Mouse (Mus musculus): ENCODE measurements at regions not wholly inside any gene's neighbourhood (a gene's known extent, or its start where the extent isn't known, plus 50 kb on each side); places are given as distances from the start of the nearest gene placed in this dataset.

GRCm38 (mm10) chr17:88282711-88283110 lies 157.8 kb upstream of the Foxn2 start:
- Histone ChIP-seq H3K4me1 (ENCODE audit: control insufficient read depth, insufficient read depth, low read length) (no peaks in the 10 kb centered on the region), H3K4me3 (ENCODE audit: low read depth, low read length) (no peak overlapping the region), H3K9ac (ENCODE audit: low read depth, low read length) (no peak overlapping the region), H3K36me3 (ENCODE audit: control insufficient read depth, insufficient read depth, low read length) (no peaks in the 10 kb centered on the region), H3K9me3 (ENCODE audit: control insufficient read depth, low read length) (peaks cover 7% of the 10 kb centered on the region; the same call in 1 of the 2 replicates), H3K4me2 (ENCODE audit: low read depth, low read length) (no peak overlapping the region), H3K27me3 (replicated peaks; ENCODE audit: control insufficient read depth, insufficient read depth, low read length) (no peaks in the 10 kb centered on the region), H3K27ac (replicated peaks; ENCODE audit: low read depth, low read length) (no peak overlapping the region)
- WGBS = 64% methylated on average over 1 of the region's 1 CpGs
- DNase-seq (ENCODE audit: low spot score) (no peak), ATAC-seq (ENCODE audit: low read depth) (no peak)

DNA sequence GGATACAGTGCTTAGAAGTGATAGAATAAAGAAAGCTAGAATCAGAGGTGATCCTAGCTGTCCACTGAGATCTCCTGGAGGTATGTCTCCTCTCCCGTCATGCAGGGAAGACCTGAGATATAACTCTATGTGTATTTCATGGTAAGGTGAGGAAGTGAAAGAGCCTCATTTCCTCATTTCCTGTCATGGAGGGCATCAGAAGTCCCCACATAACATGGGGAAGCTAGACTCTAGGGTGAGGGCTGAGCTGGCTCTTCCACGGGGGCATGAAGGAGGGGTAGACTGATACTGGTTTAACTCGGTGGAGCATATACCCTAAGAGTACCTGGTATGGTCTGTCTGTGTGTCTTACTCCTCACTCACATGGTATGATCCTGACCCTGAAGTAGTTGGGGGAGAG lies 156.0 kb upstream of the Foxn2 start:
- no peaks in the 10 kb centered on the region for H3K36me3 ChIP-seq (ENCODE audit: control insufficient read depth, insufficient read depth, low read length)
- H3K4me1 ChIP-seq (ENCODE audit: control insufficient read depth, insufficient read depth, low read length) = no peaks in the 10 kb centered on the region
- DNase-seq (ENCODE audit: low spot score) = no peak
- ATAC-seq (ENCODE audit: low read depth) = no peak
- H3K27me3 ChIP-seq (replicated peaks; ENCODE audit: control insufficient read depth, insufficient read depth, low read length) = no peaks in the 10 kb centered on the region
- H3K4me3 ChIP-seq (ENCODE audit: low read depth, low read length) = no peak overlapping the region
- H3K9me3 ChIP-seq (ENCODE audit: control insufficient read depth, low read length) = peaks cover 22% of the 10 kb centered on the region
- no peak overlapping the region for H3K27ac ChIP-seq (replicated peaks; ENCODE audit: low read depth, low read length)
- no peak overlapping the region for H3K9ac ChIP-seq (ENCODE audit: low read depth, low read length)
- WGBS = 84% methylated on average over 3 of the region's 3 CpGs
- H3K4me2 ChIP-seq (ENCODE audit: low read depth, low read length) = no peak overlapping the region

- H3K4me3 ChIP-seq (ENCODE audit: low read depth, low read length) = no peak overlapping the region
- no peak overlapping the region for H3K9ac ChIP-seq (ENCODE audit: low read depth, low read length)
- H3K36me3 ChIP-seq (ENCODE audit: control insufficient read depth, insufficient read depth, low read length) = no peaks in the 10 kb centered on the region
- 87% methylated on average over 1 of the region's 1 CpGs for WGBS
- ATAC-seq (ENCODE audit: low read depth) (no peak), DNase-seq (ENCODE audit: low spot score) (no peak)
- H3K4me1 ChIP-seq (ENCODE audit: control insufficient read depth, insufficient read depth, low read length) = no peaks in the 10 kb centered on the region
- H3K27me3 ChIP-seq (replicated peaks; ENCODE audit: control insufficient read depth, insufficient read depth, low read length) = no peaks in the 10 kb centered on the region
- H3K9me3 ChIP-seq (ENCODE audit: control insufficient read depth, low read length) = peaks cover 18% of the 10 kb centered on the region
- H3K4me2 ChIP-seq (ENCODE audit: low read depth, low read length) = no peak overlapping the region
- no peak overlapping the region for H3K27ac ChIP-seq (replicated peaks; ENCODE audit: low read depth, low read length)
Observed at GRCm38 (mm10) chr17:88287861-88288260, 152.7 kb upstream of the Foxn2 start.

DNA sequence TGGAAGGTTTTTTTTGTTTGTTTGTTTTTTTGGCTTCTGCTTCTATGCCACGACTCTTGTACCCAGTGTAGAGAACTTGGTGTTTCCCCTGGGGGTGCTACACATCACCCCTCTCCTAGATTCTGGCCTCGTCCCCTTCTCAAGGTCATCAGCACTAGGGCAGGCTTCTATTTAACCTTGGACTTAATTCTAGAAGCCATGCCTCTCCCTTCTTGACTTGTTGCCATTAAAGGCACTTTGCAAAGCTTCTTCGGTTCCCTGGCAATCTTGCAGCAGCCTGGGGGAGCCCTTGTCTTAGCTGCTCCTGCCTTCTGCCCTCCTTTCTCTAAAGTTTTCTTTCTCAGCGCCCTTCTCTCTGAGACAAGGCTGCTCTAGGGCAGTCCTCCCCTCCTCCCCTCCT lies 143.0 kb upstream of the Foxn2 start:
- WGBS = 33% methylated on average over 4 of the region's 4 CpGs
- no peaks in the 10 kb centered on the region for H3K9me3 ChIP-seq (ENCODE audit: control insufficient read depth, low read length)
- H3K4me3 ChIP-seq (ENCODE audit: low read depth, low read length) = no peak overlapping the region
- no peak for DNase-seq (ENCODE audit: low spot score)
- no peaks in the 10 kb centered on the region for H3K36me3 ChIP-seq (ENCODE audit: control insufficient read depth, insufficient read depth, low read length)
- H3K4me1 ChIP-seq (ENCODE audit: control insufficient read depth, insufficient read depth, low read length) = no peaks in the 10 kb centered on the region
- H3K9ac ChIP-seq (ENCODE audit: low read depth, low read length) = no peak overlapping the region
- no peaks in the 10 kb centered on the region for H3K27me3 ChIP-seq (replicated peaks; ENCODE audit: control insufficient read depth, insufficient read depth, low read length)
- no peak overlapping the region for H3K4me2 ChIP-seq (ENCODE audit: low read depth, low read length)
- no peak overlapping the region for H3K27ac ChIP-seq (replicated peaks; ENCODE audit: low read depth, low read length)
- no peak for ATAC-seq (ENCODE audit: low read depth)

GRCm38 (mm10) chr17:88303991-88304390 lies 136.5 kb upstream of the Foxn2 start:
- Histone ChIP-seq H3K4me2 (ENCODE audit: low read depth, low read length) (no peak overlapping the region), H3K4me1 (ENCODE audit: control insufficient read depth, insufficient read depth, low read length) (no peaks in the 10 kb centered on the region), H3K4me3 (ENCODE audit: low read depth, low read length) (no peak overlapping the region), H3K27ac (replicated peaks; ENCODE audit: low read depth, low read length) (no peak overlapping the region), H3K9me3 (ENCODE audit: control insufficient read depth, low read length) (0 out of 2 replicates have a peak, but pooled peaks cover 5% of the 10 kb centered on the region), H3K27me3 (replicated peaks; ENCODE audit: control insufficient read depth, insufficient read depth, low read length) (no peaks in the 10 kb centered on the region), H3K9ac (ENCODE audit: low read depth, low read length) (no peak overlapping the region), H3K36me3 (ENCODE audit: control insufficient read depth, insufficient read depth, low read length) (no peaks in the 10 kb centered on the region)
- ATAC-seq (ENCODE audit: low read depth) = no peak
- 63% methylated on average over 2 of the region's 2 CpGs for WGBS
- peak; percentile 10 for DNase-seq (ENCODE audit: low spot score)

DNA sequence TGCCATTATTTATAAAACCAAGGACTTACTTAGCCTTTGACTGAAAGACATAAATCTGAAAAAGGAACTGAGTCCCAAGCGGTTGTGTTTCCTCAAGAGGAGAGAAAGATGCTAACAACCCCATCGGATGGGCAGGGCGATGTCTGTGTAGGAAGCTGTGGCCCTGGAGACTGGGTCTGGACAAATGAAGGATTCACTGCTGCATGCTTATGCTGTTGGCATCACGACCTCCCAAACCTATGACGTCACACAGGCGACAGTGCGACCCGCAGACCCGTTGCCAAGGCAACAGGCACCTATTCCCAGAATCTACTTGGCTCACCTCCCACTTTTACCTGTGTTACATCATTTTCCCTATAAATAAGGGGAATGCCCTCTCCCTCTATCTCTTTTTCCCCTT lies 135.3 kb upstream of the Foxn2 start:
- Histone ChIP-seq H3K36me3 (ENCODE audit: control insufficient read depth, insufficient read depth, low read length) (no peaks in the 10 kb centered on the region), H3K27me3 (replicated peaks; ENCODE audit: control insufficient read depth, insufficient read depth, low read length) (no peaks in the 10 kb centered on the region), H3K27ac (replicated peaks; ENCODE audit: low read depth, low read length) (no peak overlapping the region), H3K4me1 (ENCODE audit: control insufficient read depth, insufficient read depth, low read length) (no peaks in the 10 kb centered on the region), H3K9me3 (ENCODE audit: control insufficient read depth, low read length) (0 out of 2 replicates have a peak, but pooled peaks cover 5% of the 10 kb centered on the region), H3K9ac (ENCODE audit: low read depth, low read length) (no peak overlapping the region), H3K4me3 (ENCODE audit: low read depth, low read length) (no peak overlapping the region), H3K4me2 (ENCODE audit: low read depth, low read length) (no peak overlapping the region)
- DNase-seq (ENCODE audit: low spot score) (no peak), ATAC-seq (ENCODE audit: low read depth) (no peak)
- WGBS = 84% methylated on average over 9 of the region's 9 CpGs

GRCm38 (mm10) chr17:88306325-88306724 lies 134.2 kb upstream of the Foxn2 start:
- Histone ChIP-seq H3K9ac (ENCODE audit: low read depth, low read length) (no peak overlapping the region), H3K27ac (replicated peaks; ENCODE audit: low read depth, low read length) (no peak overlapping the region), H3K4me1 (ENCODE audit: control insufficient read depth, insufficient read depth, low read length) (no peaks in the 10 kb centered on the region), H3K4me2 (ENCODE audit: low read depth, low read length) (no peak overlapping the region), H3K27me3 (replicated peaks; ENCODE audit: control insufficient read depth, insufficient read depth, low read length) (no peaks in the 10 kb centered on the region), H3K4me3 (ENCODE audit: low read depth, low read length) (no peak overlapping the region), H3K9me3 (ENCODE audit: control insufficient read depth, low read length) (0 out of 2 replicates have a peak, but pooled peaks cover 5% of the 10 kb centered on the region), H3K36me3 (ENCODE audit: control insufficient read depth, insufficient read depth, low read length) (no peaks in the 10 kb centered on the region)
- DNase-seq (ENCODE audit: low spot score) (no peak), ATAC-seq (ENCODE audit: low read depth) (no peak)
- 76% methylated on average over 9 of the region's 9 CpGs for WGBS

DNA sequence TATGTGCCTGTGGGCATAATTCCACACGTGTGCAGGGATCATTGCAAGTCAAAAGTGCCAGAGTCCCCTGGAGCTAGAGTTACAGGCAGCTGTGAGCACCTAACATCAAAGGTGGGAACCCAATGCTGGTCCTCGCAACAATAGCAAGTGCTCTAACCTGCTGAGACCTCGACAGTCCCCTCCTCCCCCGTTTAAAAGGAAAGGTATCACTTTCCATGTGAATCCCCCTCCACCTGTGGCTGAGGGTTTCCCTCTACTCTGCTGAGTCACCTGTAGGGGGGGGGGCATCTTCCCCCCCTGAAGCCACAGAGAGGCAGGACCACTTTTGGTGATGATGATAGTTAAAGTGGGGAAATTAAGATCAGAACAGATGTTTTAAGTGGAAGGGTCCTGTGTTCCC lies 133.4 kb upstream of the Foxn2 start:
- 35% methylated on average over 4 of the region's 4 CpGs for WGBS
- Histone ChIP-seq H3K27ac (replicated peaks; ENCODE audit: low read depth, low read length) (no peak overlapping the region), H3K4me1 (ENCODE audit: control insufficient read depth, insufficient read depth, low read length) (no peaks in the 10 kb centered on the region), H3K4me2 (ENCODE audit: low read depth, low read length) (no peak overlapping the region), H3K9me3 (ENCODE audit: control insufficient read depth, low read length) (0 out of 2 replicates have a peak, but pooled peaks cover 5% of the 10 kb centered on the region), H3K36me3 (ENCODE audit: control insufficient read depth, insufficient read depth, low read length) (no peaks in the 10 kb centered on the region), H3K27me3 (replicated peaks; ENCODE audit: control insufficient read depth, insufficient read depth, low read length) (no peaks in the 10 kb centered on the region), H3K9ac (ENCODE audit: low read depth, low read length) (no peak overlapping the region), H3K4me3 (ENCODE audit: low read depth, low read length) (no peak overlapping the region)
- ATAC-seq (ENCODE audit: low read depth) (no peak), DNase-seq (ENCODE audit: low spot score) (no peak)

GRCm38 (mm10) chr17:88307826-88308225 lies 132.7 kb upstream of the Foxn2 start:
- ATAC-seq (ENCODE audit: low read depth) (no peak), DNase-seq (ENCODE audit: low spot score) (no peak)
- Histone ChIP-seq H3K36me3 (ENCODE audit: control insufficient read depth, insufficient read depth, low read length) (no peaks in the 10 kb centered on the region), H3K27ac (replicated peaks; ENCODE audit: low read depth, low read length) (no peak overlapping the region), H3K9ac (ENCODE audit: low read depth, low read length) (no peak overlapping the region), H3K4me3 (ENCODE audit: low read depth, low read length) (no peak overlapping the region), H3K4me2 (ENCODE audit: low read depth, low read length) (no peak overlapping the region), H3K9me3 (ENCODE audit: control insufficient read depth, low read length) (0 out of 2 replicates have a peak, but pooled peaks cover 5% of the 10 kb centered on the region), H3K27me3 (replicated peaks; ENCODE audit: control insufficient read depth, insufficient read depth, low read length) (no peaks in the 10 kb centered on the region), H3K4me1 (ENCODE audit: control insufficient read depth, insufficient read depth, low read length) (no peaks in the 10 kb centered on the region)
- 92% methylated on average over 9 of the region's 9 CpGs for WGBS
